Mouse (Mus musculus): ENCODE results near the gene Wwc2. TPM values are rescaled to one million over a fixed set of nuclear protein-coding genes. Genes with fewer than 3 reads are reported as not detected.

Wwc2 gene
- polyA plus RNA-seq, 1 experiment from 2014 or later, result 18.6 TPM

DNA sequence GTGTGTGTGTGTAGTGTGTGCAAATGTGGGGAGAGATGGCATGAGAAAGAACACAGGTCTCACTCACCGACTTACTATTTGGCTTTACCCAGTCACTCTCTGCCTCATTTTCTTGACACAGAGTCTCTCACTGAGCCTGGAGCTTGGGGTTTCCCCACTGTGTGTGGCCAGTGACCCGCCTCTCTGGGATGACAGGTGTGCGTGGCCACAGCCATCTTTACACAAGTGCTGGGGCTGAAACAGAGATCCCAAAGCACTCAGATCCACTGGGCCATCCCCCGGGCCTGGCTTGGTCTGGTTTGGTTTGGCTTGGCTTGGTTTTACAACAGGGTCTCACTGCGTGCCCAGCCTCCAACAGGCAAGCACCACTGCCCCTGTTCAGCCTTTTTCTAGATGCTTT is 55.3 kb downstream of the Wwc2 start:
- Histone ChIP-seq H3K9ac (no peak overlapping the region), H3K4me2 (replicated peaks) (no peak overlapping the region), H3K9me3 (no peaks in the 10 kb centered on the region), H3K36me3 (no peaks in the 10 kb centered on the region), H3K4me3 (no peak overlapping the region), H3K4me1 (peaks cover 52% of the 10 kb centered on the region), H3K27me3 (no peaks in the 10 kb centered on the region), H3K27ac (no peak overlapping the region)
- WGBS, result 84% methylated on average over 5 of the region's 5 CpGs
- ATAC-seq (ENCODE audit: insufficient number of reproducible peaks, insufficient read depth, low FRiP score, low TSS enrichment), result no peak

DNA sequence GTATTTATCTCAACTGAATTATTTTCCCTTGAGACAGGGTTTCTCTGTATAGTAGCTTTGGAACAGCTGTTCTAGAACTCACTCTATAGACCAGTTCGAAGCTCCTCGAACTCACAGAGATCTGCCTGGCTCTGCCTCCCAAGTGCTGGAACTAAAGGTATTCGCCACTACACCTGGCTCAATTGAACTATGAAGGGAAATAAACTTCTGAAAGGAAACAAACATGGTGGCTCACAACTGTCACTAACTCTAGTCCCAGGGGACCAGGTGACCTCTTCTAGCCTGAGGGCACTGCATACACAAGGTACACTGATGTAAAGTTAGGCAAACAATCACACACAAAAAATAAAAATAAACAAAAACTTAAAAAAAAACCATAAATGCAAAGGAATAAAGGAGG is 57.6 kb downstream of the Wwc2 start:
- Histone ChIP-seq H3K9me3 (no peaks in the 10 kb centered on the region), H3K4me2 (replicated peaks) (no peak overlapping the region), H3K4me3 (no peak overlapping the region), H3K4me1 (peaks cover 51% of the 10 kb centered on the region), H3K36me3 (no peaks in the 10 kb centered on the region), H3K9ac (no peak overlapping the region), H3K27me3 (no peaks in the 10 kb centered on the region), H3K27ac (no peak overlapping the region)
- no peak for ATAC-seq (ENCODE audit: insufficient number of reproducible peaks, insufficient read depth, low FRiP score, low TSS enrichment)
- WGBS, result 94% methylated on average over 3 of the region's 3 CpGs

DNA sequence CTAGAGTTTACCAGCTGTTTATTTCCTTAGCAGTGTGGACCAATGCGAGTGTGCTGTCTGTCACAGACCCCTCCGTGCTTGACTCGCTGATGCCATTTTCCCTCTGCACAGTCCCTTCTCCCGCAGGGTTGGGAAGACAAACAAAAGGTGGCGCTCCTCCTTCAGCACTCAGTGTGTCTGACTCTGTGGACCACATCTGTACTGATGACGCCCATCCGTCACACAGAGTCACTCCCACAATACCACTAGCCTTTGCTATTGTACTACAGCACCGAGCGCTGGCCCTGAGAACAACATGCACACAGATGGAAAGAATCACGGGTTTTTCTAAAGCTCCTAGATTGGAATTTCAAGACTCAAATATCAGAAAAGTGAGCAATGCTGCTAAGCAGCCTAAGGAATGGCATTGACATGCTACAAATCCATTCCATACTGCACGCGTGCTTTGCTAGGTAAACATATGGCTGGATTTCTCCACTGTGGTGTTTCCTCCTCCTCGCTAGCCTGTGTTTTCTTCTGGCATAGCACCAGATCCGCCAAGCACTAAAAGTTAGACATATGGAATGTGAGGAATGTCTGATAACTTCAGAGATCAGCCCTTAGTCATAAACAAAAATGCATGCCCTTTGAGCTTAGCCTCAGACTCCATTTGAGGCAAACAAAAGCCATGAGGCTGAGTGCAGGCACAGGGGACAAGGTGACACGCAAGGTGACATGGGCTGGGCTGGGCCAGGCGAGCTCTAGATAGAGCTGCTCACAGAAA is 58.5 kb downstream of the Wwc2 start:
- Histone ChIP-seq H3K27ac (peak overlapping the region; percentile 84), H3K4me3 (no peak overlapping the region), H3K27me3 (no peaks in the 10 kb centered on the region), H3K4me2 (replicated peaks) (peak overlapping the region; percentile 34), H3K4me1 (peaks cover 51% of the 10 kb centered on the region), H3K9ac (no peak overlapping the region), H3K9me3 (no peaks in the 10 kb centered on the region), H3K36me3 (no peaks in the 10 kb centered on the region)
- peak; percentile 84 for ATAC-seq (ENCODE audit: insufficient number of reproducible peaks, insufficient read depth, low FRiP score, low TSS enrichment)
- 26% methylated on average over 16 of the region's 16 CpGs for WGBS

DNA sequence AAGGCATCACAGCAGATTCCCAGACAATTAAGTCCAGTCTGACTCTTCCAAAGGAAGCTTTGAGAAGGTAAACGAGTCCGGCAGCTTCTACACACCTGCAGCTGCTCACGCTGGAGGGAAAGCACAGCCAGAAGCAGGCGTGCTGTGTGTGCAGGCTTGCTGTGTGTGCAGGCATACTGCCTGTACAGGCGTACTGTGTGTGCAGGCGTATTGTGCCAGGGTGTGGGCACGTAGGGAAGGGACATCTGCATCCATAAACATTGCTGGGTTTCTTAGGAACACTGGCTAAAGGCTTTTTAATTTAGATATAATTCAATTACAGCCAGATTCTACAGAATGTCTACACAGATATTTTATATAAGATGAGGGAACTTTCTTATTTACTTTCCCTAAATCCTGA is 59.4 kb downstream of the Wwc2 start:
- ATAC-seq (ENCODE audit: insufficient number of reproducible peaks, insufficient read depth, low FRiP score, low TSS enrichment), result no peak
- Histone ChIP-seq H3K4me3 (no peak overlapping the region), H3K27me3 (no peaks in the 10 kb centered on the region), H3K9ac (no peak overlapping the region), H3K36me3 (no peaks in the 10 kb centered on the region), H3K27ac (0 out of 2 replicates have a peak overlapping the region, but pooled peaks have one; percentile 26), H3K4me1 (peaks cover 51% of the 10 kb centered on the region), H3K4me2 (replicated peaks) (no peak overlapping the region), H3K9me3 (no peaks in the 10 kb centered on the region)
- 70% methylated on average over 7 of the region's 7 CpGs for WGBS

DNA sequence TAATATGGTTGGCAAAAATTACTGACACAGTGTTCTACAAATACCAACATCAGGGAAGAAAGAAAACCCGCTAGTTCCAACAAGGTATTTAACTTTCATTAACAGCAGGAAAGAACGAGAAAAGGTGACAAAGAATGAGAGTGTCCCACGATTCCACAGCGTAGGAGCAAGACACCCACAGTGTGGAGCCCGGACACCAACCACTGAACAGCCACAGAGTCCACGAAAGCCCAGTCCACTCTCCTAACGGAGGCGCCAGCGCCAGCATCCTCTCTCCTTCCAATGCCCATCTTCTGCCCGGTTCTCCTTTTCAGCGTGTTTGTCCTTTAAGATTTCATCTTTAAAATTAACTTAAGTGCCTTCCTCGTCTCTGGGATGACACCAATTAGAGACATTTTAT is 61.1 kb downstream of the Wwc2 start:
- Histone ChIP-seq H3K9ac (no peak overlapping the region), H3K27me3 (no peaks in the 10 kb centered on the region), H3K4me3 (no peak overlapping the region), H3K9me3 (no peaks in the 10 kb centered on the region), H3K4me1 (peaks cover 42% of the 10 kb centered on the region), H3K27ac (no peak overlapping the region), H3K4me2 (replicated peaks) (no peak overlapping the region), H3K36me3 (no peaks in the 10 kb centered on the region)
- WGBS, result 95% methylated on average over 12 of the region's 12 CpGs
- no peak for ATAC-seq (ENCODE audit: insufficient number of reproducible peaks, insufficient read depth, low FRiP score, low TSS enrichment)

DNA sequence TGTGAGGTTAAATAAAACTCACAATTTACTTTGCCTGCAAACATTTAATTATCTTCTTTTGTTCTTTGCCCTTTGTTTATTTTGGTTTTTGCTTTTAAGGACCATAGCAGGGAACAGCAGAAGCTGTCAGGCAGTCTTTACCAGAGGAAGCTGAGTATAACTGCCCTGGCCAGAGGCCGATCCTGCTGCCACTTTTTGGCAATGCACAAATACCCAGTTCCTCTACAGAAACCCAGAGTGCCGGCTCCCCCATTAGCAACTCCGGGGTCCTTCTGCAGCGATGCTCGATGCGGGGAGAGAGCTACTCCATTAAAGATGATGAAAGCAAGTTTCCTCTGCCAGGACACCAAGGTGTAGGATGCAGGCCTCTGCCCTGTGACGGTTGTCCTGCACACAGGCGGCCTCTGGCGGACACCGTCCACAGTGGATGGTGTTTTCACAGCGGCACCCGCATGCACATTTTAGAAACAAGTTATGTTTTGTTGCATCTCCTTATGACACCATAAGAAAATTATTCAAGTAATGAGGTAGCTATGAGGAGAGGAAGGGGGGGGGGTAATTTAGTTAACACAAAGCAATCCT is 62.0 kb downstream of the Wwc2 start:
- Histone ChIP-seq H3K4me2 (replicated peaks) (no peak overlapping the region), H3K9ac (no peak overlapping the region), H3K4me3 (no peak overlapping the region), H3K27me3 (no peaks in the 10 kb centered on the region), H3K9me3 (no peaks in the 10 kb centered on the region), H3K27ac (no peak overlapping the region), H3K36me3 (no peaks in the 10 kb centered on the region), H3K4me1 (peaks cover 33% of the 10 kb centered on the region)
- WGBS, result 87% methylated on average over 12 of the region's 12 CpGs
- no peak for ATAC-seq (ENCODE audit: insufficient number of reproducible peaks, insufficient read depth, low FRiP score, low TSS enrichment)

DNA sequence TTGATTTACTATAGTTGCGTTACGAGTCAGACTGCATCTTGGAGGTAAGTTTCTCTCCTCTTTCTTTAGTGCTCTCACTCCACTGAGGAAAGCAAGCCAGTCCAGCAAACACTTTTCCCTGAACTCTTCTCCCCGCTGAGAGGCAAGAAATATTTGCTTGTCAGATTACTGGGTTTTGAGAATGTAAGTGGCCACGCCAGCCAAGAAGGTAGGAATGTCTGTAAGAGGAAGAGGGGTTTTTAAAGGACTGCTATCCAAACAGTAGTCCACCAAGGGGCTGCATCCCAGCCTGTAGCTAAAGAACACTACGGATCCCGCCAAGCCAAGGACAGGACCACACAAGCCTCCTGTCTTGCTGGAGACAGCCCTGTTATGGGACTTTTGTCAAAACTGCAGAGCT is 65.8 kb downstream of the Wwc2 start:
- ATAC-seq (ENCODE audit: insufficient number of reproducible peaks, insufficient read depth, low FRiP score, low TSS enrichment), result no peak
- no peaks in the 10 kb centered on the region for H3K27me3 ChIP-seq
- H3K4me2 ChIP-seq (replicated peaks), result no peak overlapping the region
- H3K4me1 ChIP-seq, result peaks cover 9% of the 10 kb centered on the region
- peaks cover 2% of the 10 kb centered on the region; the same call in 1 of the 2 replicates for H3K36me3 ChIP-seq
- no peak overlapping the region for H3K9ac ChIP-seq
- H3K9me3 ChIP-seq, result no peaks in the 10 kb centered on the region
- no peak overlapping the region for H3K4me3 ChIP-seq
- H3K27ac ChIP-seq, result peak overlapping the region; percentile 41; the same call in 1 of the 2 replicates
- 70% methylated on average over 6 of the region's 6 CpGs for WGBS

DNA sequence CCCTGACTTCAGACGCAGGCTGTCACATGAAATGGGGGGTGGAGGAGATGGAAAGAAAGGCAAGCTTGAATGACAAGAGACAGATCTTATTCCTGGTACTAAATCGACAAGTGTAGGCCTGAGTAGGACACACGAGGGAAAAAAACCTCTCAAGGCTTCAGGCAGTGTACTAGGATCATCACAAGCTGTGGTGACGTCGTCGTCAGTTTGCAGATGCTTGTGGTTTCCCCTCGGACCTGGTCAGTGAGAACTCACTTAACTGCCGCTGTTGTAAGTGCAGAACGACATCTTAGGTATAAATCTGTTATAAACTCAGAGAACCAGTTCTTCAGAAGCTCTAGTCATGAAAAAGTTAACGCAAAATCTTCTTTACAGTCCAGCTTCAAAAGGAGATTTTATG is 67.9 kb downstream of the Wwc2 start:
- WGBS, result 67% methylated on average over 10 of the region's 10 CpGs
- H3K27ac ChIP-seq, result no peak overlapping the region
- no peaks in the 10 kb centered on the region for H3K9me3 ChIP-seq
- H3K9ac ChIP-seq, result no peak overlapping the region
- H3K27me3 ChIP-seq, result no peaks in the 10 kb centered on the region
- ATAC-seq (ENCODE audit: insufficient number of reproducible peaks, insufficient read depth, low FRiP score, low TSS enrichment), result no peak
- H3K4me2 ChIP-seq (replicated peaks), result no peak overlapping the region
- no peak overlapping the region for H3K4me3 ChIP-seq
- peaks cover 10% of the 10 kb centered on the region for H3K36me3 ChIP-seq
- peaks cover 9% of the 10 kb centered on the region for H3K4me1 ChIP-seq

DNA sequence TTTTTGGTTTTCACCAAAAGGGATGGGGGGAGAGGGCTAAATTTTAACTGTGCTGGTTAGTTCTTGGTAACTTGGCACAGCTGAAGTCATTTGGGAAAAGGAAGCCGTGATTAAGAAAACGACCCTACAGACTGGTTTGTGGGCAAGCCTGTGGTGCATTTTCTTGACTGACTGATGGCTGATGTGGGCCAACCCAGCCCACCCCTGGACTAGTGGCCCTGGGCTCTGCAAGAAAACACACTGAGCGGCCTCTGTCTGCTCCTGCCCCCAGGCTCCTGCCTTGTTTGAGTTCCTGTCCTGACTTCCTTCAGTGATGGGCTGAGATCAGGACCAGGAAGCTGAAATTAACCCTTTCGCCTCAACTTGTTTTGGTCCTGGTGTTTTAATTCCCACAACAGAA is 68.7 kb downstream of the Wwc2 start:
- no peak for ATAC-seq (ENCODE audit: insufficient number of reproducible peaks, insufficient read depth, low FRiP score, low TSS enrichment)
- no peaks in the 10 kb centered on the region for H3K27me3 ChIP-seq
- H3K4me3 ChIP-seq, result no peak overlapping the region
- H3K9ac ChIP-seq, result no peak overlapping the region
- no peak overlapping the region for H3K4me2 ChIP-seq (replicated peaks)
- H3K9me3 ChIP-seq, result no peaks in the 10 kb centered on the region
- H3K27ac ChIP-seq, result no peak overlapping the region
- peaks cover 10% of the 10 kb centered on the region for H3K36me3 ChIP-seq
- WGBS, result 38% methylated on average over 4 of the region's 4 CpGs
- peaks cover 9% of the 10 kb centered on the region for H3K4me1 ChIP-seq

DNA sequence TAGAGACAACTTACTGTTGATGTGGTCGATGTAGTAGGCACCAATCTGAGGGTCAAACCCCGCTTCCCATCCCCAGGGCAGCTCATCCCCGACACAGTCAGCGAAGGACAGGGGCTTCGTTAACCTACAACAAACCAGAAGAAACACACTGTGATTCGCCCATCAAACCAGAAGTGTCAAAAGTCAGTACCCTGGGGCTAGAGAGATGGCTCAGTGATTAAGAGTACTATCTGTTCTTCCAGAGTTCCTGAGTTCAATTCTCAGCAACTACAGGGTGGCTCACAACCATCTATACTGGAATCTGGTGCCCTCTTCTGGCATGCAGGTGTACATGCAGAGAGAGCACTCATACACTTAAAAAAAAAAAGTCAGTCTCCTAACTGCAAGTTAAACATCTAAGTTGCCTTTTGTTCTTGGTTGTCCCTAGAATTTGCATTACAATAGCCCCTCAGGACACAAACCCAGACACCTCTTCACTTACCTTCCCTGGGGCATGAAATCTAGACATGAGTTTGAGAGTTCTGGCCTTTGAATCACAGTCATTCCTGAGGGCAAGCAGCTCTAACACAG is 70.1 kb downstream of the Wwc2 start:
- H3K27me3 ChIP-seq, result no peaks in the 10 kb centered on the region
- H3K4me1 ChIP-seq, result peaks cover 9% of the 10 kb centered on the region
- no peak overlapping the region for H3K4me3 ChIP-seq
- WGBS, result 97% methylated on average over 6 of the region's 6 CpGs
- no peaks in the 10 kb centered on the region for H3K9me3 ChIP-seq
- no peak overlapping the region for H3K9ac ChIP-seq
- no peak overlapping the region for H3K27ac ChIP-seq
- ATAC-seq (ENCODE audit: insufficient number of reproducible peaks, insufficient read depth, low FRiP score, low TSS enrichment), result no peak
- peaks cover 10% of the 10 kb centered on the region for H3K36me3 ChIP-seq
- H3K4me2 ChIP-seq (replicated peaks), result no peak overlapping the region

DNA sequence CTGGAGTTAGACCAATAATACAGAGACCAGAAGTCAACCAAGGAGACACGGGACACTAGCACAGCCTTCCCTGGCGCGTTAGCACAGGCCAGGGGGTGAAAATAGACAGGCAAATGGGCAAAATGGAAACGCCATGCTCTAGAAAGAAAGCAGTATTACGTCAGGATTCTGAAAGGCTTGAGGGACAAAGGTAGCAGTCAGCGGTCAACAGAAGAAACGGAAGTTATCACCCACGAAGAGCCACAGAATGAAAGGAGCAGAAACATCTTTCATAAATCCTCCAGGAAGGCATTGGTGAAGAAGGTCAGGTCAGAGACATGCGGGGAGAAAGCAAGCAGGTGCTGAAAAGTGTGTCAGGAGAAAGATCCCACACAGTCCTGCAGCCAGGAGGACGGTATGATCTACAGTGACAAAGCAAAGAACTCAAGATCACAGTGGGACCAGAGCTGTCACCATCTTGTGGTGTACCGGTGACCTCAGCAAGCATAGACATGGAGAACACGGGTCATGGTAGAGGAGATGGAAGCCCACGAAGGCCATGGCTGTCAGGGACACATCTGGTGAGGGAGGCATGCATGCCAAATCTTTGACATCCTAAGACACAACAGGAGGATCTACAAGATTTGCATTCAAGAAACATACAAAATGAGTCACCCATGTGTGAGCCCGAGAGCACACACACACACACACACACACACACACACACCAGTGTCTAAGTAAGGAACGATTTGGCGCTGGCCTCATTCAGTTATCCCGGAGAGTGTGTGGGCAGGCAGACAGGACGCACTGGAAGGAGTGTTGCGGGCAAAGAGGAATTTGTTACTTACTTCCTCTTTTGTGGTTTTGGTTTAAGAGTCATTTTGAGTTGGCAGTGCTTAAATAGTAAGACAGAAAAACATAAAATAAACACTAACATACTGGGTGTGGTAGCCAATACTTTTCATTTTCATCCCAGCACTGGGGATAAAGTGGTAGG is 73.4 kb downstream of the Wwc2 start:
- H3K9me3 ChIP-seq, result no peaks in the 10 kb centered on the region
- H3K36me3 ChIP-seq, result peaks cover 10% of the 10 kb centered on the region
- no peak overlapping the region for H3K9ac ChIP-seq
- WGBS, result 83% methylated on average over 19 of the region's 19 CpGs
- H3K4me3 ChIP-seq, result no peak overlapping the region
- peaks cover 6% of the 10 kb centered on the region; the same call in 1 of the 2 replicates for H3K4me1 ChIP-seq
- H3K27ac ChIP-seq, result no peak overlapping the region
- no peaks in the 10 kb centered on the region for H3K27me3 ChIP-seq
- no peak for ATAC-seq (ENCODE audit: insufficient number of reproducible peaks, insufficient read depth, low FRiP score, low TSS enrichment)
- H3K4me2 ChIP-seq (replicated peaks), result no peak overlapping the region

All from embryonic facial prominence, embryonic 12.5 days (tissue).